Mouse (Mus musculus): ENCODE results near the gene Prpf18. TPM values are rescaled to one million over a fixed set of nuclear protein-coding genes. Genes with fewer than 3 reads are reported as not detected.

Prpf18 gene
- total and polyA plus RNA-seq, 3 experiments, result 11.4 to 34.7 (median 29.0) TPM

- Histone ChIP-seq H3K4me1 (ENCODE audit: control insufficient read depth, insufficient read depth, low read length) (peaks cover 26% of the 10 kb centered on the region), H3K4me3 (no peak overlapping the region), H3K27me3 (ENCODE audit: control insufficient read depth, insufficient read depth, low read length) (no peaks in the 10 kb centered on the region), H3K79me2 (replicated peaks; ENCODE audit: control insufficient read depth, insufficient read depth, low read length) (peaks cover 2% of the 10 kb centered on the region; the same call in 1 of the 2 replicates), H3K27ac (no peak overlapping the region), H3K9ac (ENCODE audit: low read depth, low read length) (no peak overlapping the region), H3K36me3 (ENCODE audit: control insufficient read depth, insufficient read depth, low read length) (peaks cover 66% of the 10 kb centered on the region)
- no peak for TF ChIP-seq EP300 (IDR thresholded peaks at IDR 0.05; ENCODE audit: insufficient read depth, low read depth, low read length)
- no peak for TF ChIP-seq POLR2A (IDR thresholded peaks at IDR 0.05; ENCODE audit: insufficient read depth, low read depth, low read length)
- no peak for TF ChIP-seq CTCF (IDR thresholded peaks at IDR 0.05)
- 74% methylated on average over 7 of the region's 7 CpGs for WGBS
- intact Hi-C loops (cut with DNase I), result no loop called here
- DNase-seq, result no peak
Observed at GRCm38 (mm10) chr2:4572498-4573263, 79.2 kb downstream of the Prpf18 start.

Other genes starting within 250 kb of the Prpf18 start
- gene Bend7, start 65.7 kb upstream of the Prpf18 start, total RNA-seq (2021), result 1 to 10 TPM; 4.5 to 5.5 TPM
- 2.9 and 3.9 TPM in 2 replicates for gene Bend7, start 65.7 kb upstream of the Prpf18 start, polyA plus RNA-seq (2012; rRNA removed)
- gene Sephs1, start 229.5 kb upstream of the Prpf18 start, total RNA-seq (2021), result 10 to 100 TPM; 12.2 to 12.8 TPM
- gene Sephs1, start 229.5 kb upstream of the Prpf18 start, polyA plus RNA-seq (2012; rRNA removed), result 8.6 and 14.6 TPM in 2 replicates

Data from heart, adult 2 months (tissue).